Mouse (Mus musculus): ENCODE data around the gene 1110008L16Rik.
"Not testable (repeated sequence)": the region's sequence is repeated elsewhere in the genome, so short reads cannot be mapped to it uniquely, and the experiment has no call there.

1110008L16Rik gene

GRCm38 (mm10) chr12:55338490-55338889 lies 39.1 kb downstream of the 1110008L16Rik start:
- not testable (repeated sequence) for DNase-seq (ENCODE audit: low spot score in 2 of 2)

DNA sequence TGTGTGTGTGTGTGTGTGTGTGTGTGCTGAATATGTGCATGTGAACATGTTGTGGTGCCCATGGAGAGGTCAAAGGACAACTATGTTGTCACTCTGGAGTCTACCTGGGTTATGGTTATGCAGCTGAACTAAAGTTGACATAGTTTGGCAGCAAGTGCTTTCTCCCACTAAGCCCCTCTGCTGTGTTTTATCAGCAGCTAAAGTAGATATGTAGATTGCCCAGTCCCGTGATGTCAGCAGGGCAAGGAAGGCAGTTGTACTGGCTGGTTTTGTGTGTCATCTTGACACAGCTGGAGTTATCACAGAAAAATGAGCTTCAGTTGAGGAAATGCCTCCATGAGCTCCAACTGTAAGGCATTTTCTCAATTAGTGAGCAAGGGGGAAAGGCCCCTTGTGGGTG lies 43.7 kb downstream of the 1110008L16Rik start:
- not testable (repeated sequence) for DNase-seq (ENCODE audit: low spot score in 2 of 2)

- DNase-seq (ENCODE audit: low spot score in 2 of 2), result no peak
These were observed 44.6 kb downstream of the 1110008L16Rik start for GRCm38 (mm10) chr12:55343998-55344397.

- no peak for DNase-seq (ENCODE audit: low spot score in 2 of 2)
These were observed 45.2 kb downstream of the 1110008L16Rik start for GRCm38 (mm10) chr12:55344583-55344982.

- peak; percentile 21 to 29 for DNase-seq (ENCODE audit: low spot score in 2 of 2)
These were observed 54.0 kb downstream of the 1110008L16Rik start for GRCm38 (mm10) chr12:55353423-55353822.

DNA sequence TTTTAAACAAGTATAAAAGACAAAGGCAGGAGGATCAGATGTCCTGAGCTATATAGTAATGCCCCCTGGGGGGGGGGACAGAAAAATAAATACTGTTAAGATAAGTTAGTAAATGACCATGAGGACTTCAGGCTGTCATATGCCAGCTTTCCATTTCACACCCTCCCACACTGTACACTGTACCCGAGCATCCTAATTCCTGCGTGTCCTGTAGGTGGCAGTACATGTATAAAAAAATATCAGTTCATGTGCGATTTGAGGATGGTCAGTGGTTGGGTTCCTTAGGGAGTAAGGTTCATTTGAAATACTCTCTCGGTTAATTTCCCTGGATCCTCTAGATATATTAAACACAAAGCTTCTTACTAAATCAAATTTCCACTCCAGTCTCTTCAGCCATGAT lies 55.5 kb downstream of the 1110008L16Rik start:
- no peak for DNase-seq (ENCODE audit: low spot score in 2 of 2)

GRCm38 (mm10) chr12:55357303-55357702 lies 57.9 kb downstream of the 1110008L16Rik start:
- no peak for DNase-seq (ENCODE audit: low spot score in 2 of 2)

DNA sequence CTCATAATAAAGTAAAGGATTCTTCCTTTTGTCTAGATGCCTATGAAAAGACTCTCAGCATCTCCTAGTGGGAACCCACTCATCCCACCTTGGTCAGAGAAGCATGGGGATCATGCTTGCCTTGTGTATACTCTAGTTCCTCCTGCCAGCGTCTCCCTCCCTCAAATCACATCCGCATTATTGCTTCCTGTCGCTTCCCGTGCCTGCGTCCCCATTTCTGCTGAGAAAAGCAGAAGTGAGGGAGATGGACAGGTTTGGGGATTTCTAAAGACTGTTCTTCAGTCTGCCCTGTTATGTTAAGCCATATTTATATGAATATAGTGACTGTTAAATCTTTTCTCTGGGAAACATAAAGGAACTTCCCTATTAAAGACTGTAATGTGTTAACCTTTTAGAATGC lies 61.6 kb downstream of the 1110008L16Rik start:
- DNase-seq (ENCODE audit: low spot score in 2 of 2), result no peak

DNA sequence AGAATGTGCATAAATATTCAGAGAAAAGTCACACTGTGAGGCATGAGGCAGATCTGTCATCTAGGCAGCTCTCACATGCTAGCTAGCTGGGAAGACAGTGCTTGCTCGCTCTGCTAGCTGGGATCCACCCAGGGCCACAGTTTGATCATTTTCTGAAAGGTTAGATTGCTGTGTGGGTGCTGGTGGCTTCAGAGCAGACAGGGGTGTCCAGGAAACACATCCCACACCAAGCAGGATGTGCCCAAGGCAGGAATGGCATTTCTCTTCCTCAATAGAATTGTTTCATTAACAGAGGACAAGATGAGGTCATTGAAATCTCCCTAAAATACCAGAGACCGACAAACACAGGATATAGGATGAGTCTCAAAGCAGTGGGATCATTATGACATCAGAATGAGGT lies 65.7 kb downstream of the 1110008L16Rik start:
- DNase-seq (ENCODE audit: low spot score in 2 of 2), result no peak

DNA sequence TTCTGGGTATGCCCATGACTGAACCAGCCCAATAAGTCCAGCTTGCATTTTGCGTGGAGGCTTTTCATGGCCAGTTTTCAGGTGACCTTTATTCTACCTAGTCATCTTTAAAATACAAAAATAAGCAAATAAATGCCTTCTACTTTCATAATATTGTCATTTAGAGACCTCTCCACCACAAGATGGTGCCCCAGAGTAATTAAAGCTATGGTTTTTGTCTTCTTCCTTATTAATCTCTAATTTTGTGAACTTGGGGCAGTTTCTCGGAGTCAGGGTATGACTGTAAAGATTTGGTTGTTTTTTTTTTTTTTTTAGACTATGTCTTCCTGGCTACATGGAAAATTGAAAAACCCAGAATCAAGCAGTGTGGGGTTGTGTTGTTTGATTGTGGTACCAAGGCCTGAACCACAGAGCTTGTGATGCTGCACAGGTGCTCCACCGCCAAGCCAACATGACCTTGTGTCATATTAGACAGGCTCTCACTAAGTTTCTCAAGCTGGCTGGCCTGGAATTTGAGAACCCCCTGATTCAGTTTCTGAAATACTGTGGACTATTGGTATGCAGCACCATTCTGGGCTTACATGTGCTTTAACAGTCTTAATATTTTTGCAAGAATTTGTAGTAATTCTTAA lies 73.2 kb downstream of the 1110008L16Rik start:
- no peak for DNase-seq (ENCODE audit: low spot score in 2 of 2)

- DNase-seq (ENCODE audit: low spot score in 2 of 2), result no peak
These were observed 77.7 kb downstream of the 1110008L16Rik start for GRCm38 (mm10) chr12:55376956-55377609.

- no peak for DNase-seq (ENCODE audit: low spot score in 2 of 2)
These were observed 78.2 kb downstream of the 1110008L16Rik start for GRCm38 (mm10) chr12:55377610-55377980.

GRCm38 (mm10) chr12:55384023-55384749 lies 84.8 kb downstream of the 1110008L16Rik start, which contains the start of gene Psma6:
Gene Psma6, plus strand, starts transcription at chr12:55384222.
- DNase-seq (ENCODE audit: low spot score in 2 of 2), result no peak

DNA sequence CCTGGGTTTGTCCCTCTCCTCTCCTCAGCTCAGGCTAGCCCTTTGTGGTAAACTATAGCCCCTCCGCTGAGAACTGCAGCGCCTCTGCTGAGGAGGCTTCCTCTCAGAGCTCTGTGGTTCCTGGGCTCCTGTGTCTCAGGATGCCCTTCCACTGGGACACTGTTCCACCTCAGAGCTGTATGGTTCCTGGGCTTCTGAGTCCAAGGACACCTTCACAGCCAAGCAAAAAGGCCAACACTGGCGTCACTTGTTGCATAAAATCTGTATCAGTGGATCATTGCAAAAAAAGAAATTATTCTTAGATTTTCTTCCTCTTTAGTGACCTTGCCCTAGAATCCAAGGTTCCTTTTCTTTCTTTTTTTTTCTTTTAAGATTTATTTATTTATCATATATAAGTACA lies 85.4 kb downstream of the 1110008L16Rik start:
- no peak for DNase-seq (ENCODE audit: low spot score in 2 of 2)

DNA sequence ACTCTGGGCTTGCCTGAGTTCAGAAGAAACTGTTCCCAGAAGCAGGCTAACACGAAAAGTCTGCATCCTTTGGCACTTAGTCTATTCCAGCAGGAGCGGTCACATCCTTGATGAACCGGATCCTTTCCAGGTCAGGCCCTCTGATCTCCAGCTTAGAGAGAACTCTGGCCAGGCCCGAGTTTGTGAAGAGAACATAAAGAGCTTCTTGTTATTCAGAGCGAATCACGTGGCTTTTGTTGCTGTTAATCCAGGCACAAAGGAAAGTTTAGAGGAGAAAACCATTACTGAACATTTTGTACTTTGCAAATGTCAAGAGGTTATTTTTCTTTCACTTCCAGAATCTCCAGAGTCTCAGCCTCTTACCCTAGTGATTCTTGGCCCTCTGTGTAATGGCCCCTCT lies 86.6 kb downstream of the 1110008L16Rik start:
- peak in 1 of 2 experiments; percentile 24 for DNase-seq (ENCODE audit: low spot score in 2 of 2)

- no peak for DNase-seq (ENCODE audit: low spot score in 2 of 2)
These were observed 87.1 kb downstream of the 1110008L16Rik start for GRCm38 (mm10) chr12:55386456-55386855.

DNA sequence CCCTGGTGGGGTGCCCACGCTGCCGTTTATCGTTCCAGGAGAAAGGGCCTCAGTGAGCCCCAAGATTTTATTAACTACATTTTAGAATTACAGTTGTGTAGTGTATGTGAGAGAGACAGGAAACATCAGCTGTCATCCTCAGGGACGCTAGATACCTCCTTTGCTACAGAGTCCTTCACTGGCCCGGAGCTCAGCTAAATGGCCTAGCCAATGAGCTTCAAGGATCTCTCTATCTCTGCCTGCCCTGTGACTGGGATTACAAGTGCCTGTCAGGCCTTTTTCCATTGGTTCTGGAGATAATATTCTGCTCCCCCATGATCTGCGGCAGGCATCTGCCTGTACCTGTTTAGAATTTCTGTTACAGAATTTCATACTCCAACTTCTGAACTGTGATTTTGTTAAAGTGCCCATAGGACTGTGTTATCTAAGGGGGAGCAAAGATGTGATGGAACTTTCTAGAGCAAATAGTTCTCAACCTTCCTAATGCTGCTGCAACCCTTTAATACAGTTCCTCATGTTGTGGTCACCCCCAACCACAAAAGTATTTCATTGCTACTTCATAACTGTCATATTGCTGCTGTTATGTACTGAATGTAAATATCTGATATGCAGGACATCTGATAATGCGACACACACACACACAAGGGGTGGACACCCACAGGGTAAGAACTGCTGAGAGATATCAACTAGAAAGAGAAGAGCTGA lies 87.9 kb downstream of the 1110008L16Rik start:
- no peak for DNase-seq (ENCODE audit: low spot score in 2 of 2)

- DNase-seq (ENCODE audit: low spot score in 2 of 2), result peak in 1 of 2 experiments; percentile 27
These were observed 88.5 kb downstream of the 1110008L16Rik start for GRCm38 (mm10) chr12:55387788-55388465.

DNA sequence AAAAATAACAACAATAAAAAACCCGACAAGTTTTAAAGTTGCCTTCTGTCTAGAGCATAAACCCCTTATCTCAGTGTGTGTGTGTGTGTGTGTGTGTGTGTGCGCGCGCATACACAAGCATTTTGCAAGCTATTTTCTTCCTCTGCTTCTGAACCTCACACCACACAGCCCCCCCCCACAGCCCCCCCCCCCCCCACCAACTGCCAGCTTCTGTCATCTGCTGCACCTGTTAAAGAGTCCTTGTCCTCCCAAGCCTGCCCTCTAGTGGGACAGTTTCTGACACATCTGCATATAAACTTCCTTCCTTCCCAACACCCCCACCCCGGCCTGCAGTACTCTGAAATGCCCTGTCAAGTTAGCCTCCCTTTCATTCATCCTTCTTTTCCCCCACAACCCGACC lies 89.1 kb downstream of the 1110008L16Rik start:
- DNase-seq (ENCODE audit: low spot score in 2 of 2), result no peak

DNA sequence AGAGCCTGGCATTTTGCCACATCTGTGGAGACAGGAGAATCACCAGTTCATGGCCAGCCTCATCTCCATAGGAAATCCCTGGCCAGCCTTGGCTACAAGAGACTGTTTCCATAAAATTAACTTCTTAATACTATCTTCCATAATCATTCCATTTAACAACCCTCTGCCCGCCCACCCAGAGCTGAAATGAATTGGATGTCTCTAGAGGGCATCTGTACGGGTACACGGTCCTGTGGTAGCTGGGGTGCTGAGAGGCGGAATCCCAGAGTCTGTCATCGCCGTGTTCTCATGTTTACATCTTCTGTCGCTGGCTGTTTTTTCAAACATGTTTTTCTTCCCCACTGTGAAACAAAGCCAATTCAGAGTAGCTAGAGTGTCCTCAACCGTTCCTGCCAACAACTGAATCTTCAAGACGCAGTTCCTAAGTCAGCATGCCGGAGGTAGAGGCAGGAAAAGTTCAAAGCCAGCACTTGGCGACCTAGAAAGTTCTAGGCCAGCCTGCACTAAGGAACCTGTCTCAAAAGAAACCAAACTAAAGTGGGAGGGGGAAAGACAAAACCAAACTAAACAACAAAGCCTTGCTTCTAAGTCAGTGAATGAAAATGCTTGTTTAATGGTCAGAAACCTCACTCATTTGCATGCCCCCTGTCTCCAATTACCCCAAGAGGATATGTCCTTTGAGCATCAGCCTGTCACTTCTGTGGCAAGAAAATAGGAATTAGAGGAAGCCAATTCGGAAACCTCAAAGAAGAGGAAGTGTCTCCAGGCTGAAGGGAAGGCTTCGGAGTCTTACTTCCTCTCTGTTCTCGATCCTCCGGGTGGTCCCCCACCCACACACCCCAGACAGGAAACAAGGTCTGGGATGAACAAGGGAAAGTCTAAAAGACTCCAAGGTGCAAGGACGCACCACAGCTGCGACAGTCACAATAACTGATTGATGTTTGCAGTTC lies 90.0 kb downstream of the 1110008L16Rik start:
- no peak for DNase-seq (ENCODE audit: low spot score in 2 of 2)

Data from urinary bladder, adult 18-20 months (tissue).